Mouse (Mus musculus) kidney, embryonic 14.5 days (tissue): ENCODE data around the gene Astn2. TPM values are rescaled to one million over a fixed set of nuclear protein-coding genes. Genes with fewer than 3 reads are reported as not detected.

Source experiments
- ATAC-seq: fragments of 200-750 bp; cut with Nextera tagmentation; 2 replicates; pipeline ENCODE4 v1.8.0; 2017; ENCODE audit warnings: moderate number of reproducible peaks, mild to moderate bottlenecking, moderate TSS enrichment, moderate library complexity; ENCODE audit not compliant: low FRiP score, low TSS enrichment
- H3K27ac ChIP-seq: fragments of 300-500 bp; sonication (generic); 2 replicates; pipeline ENCODE4 v1.5.1; 2014; ENCODE audit warnings: low read depth, mild to moderate bottlenecking, low read length, moderate library complexity, mixed read lengths
- H3K27me3 ChIP-seq: fragments of 300-500 bp; sonication (generic); 2 replicates; pipeline ENCODE4 v1.6.1; 2014; ENCODE audit warnings: mild to moderate bottlenecking, low read length; ENCODE audit not compliant: control insufficient read depth, insufficient read depth
- H3K36me3 ChIP-seq: fragments of 300-500 bp; sonication (generic); 2 replicates; pipeline ENCODE4 v1.6.1; 2014; ENCODE audit warnings: low read length, mixed read lengths; ENCODE audit not compliant: control insufficient read depth, insufficient read depth
- H3K4me1 ChIP-seq: fragments of 300-500 bp; sonication (generic); 2 replicates; pipeline ENCODE4 v1.6.1; 2014; ENCODE audit warnings: low read length, mixed read lengths; ENCODE audit not compliant: control insufficient read depth, insufficient read depth
- H3K4me2 ChIP-seq: fragments of 300-500 bp; sonication (generic); replicated peaks from 2 replicates; pipeline ENCODE4 v1.6.1; 2014; ENCODE audit warnings: low read depth, mild to moderate bottlenecking, low read length
- H3K4me3 ChIP-seq: fragments of 300-500 bp; sonication (generic); 2 replicates; pipeline ENCODE4 v1.5.1; 2014; ENCODE audit warnings: mild to moderate bottlenecking, low read length
- H3K9ac ChIP-seq: fragments of 300-500 bp; sonication (generic); 2 replicates; pipeline ENCODE4 v1.6.1; 2014; ENCODE audit warnings: low read depth, mild to moderate bottlenecking, low read length, moderate library complexity
- H3K9me3 ChIP-seq: fragments of 300-500 bp; sonication (generic); 2 replicates; pipeline ENCODE4 v1.6.1; 2016; ENCODE audit warnings: low read length; ENCODE audit not compliant: control insufficient read depth
- WGBS: fragments of 180-500 bp; shearing (Covaris S2); extraction: QIAGEN DNeasy Blood & Tissue Kit; methylation state at CpG from one replicate; pipeline ENCODE4 v1.1.7; 2014; 5-methylcytosine and 5-hydroxymethylcytosine counted together
- polyA plus RNA-seq: library from polyadenylated mRNA; unstranded; fragments of >200 nt; fragmentation: Nextera tagmentation; extraction: Ambion mirVana; gene quantifications from 2 replicates; pipeline ENCODE4 v1.2.1, GENCODE M21; 2014

Astn2 gene
- polyA plus RNA-seq, 1 experiment from 2014 or later = 0.60 TPM

GRCm38 (mm10) chr4:65565493-65565892 is 838.9 kb downstream of the Astn2 start:
- no peak overlapping the region for H3K9ac ChIP-seq
- no peaks in the 10 kb centered on the region for H3K36me3 ChIP-seq
- H3K27ac ChIP-seq = no peak overlapping the region
- H3K9me3 ChIP-seq = no peaks in the 10 kb centered on the region
- no peak overlapping the region for H3K4me2 ChIP-seq
- H3K27me3 ChIP-seq = no peaks in the 10 kb centered on the region
- ATAC-seq = no peak
- no peak overlapping the region for H3K4me3 ChIP-seq
- 76% methylated on average over 4 of the region's 4 CpGs for WGBS
- no peaks in the 10 kb centered on the region for H3K4me1 ChIP-seq

- ATAC-seq = no peak
- no peaks in the 10 kb centered on the region for H3K36me3 ChIP-seq
- H3K9ac ChIP-seq = no peak overlapping the region
- H3K4me2 ChIP-seq = no peak overlapping the region
- no peaks in the 10 kb centered on the region for H3K4me1 ChIP-seq
- no peaks in the 10 kb centered on the region for H3K9me3 ChIP-seq
- no peak overlapping the region for H3K4me3 ChIP-seq
- 74% methylated on average over 6 of the region's 6 CpGs for WGBS
- H3K27ac ChIP-seq = no peak overlapping the region
- no peaks in the 10 kb centered on the region for H3K27me3 ChIP-seq
Measured at GRCm38 (mm10) chr4:65548561-65548960, 855.9 kb downstream of the Astn2 start.

DNA sequence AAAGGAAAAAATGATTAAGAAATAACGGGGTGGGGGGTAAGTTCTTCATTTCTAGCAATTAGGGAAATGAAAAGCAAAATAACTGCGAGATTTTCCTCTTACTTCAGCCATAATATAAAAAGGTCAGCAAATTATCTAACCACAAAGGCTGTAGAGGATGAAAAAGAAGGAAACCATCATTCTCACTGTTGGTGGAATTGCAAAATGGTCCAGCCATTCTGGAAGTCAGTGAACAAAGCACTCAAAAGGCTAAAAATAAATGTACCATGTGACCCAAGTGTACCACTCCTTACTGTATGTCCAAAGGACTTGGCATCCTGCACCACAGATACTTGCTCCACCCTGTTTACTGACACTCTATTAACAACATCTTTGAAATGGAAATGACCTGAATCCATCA is 858.8 kb downstream of the Astn2 start:
- no peak overlapping the region for H3K4me3 ChIP-seq
- H3K36me3 ChIP-seq = no peaks in the 10 kb centered on the region
- no peak overlapping the region for H3K27ac ChIP-seq
- H3K4me2 ChIP-seq = no peak overlapping the region
- WGBS = 83% methylated on average over 2 of the region's 2 CpGs
- no peaks in the 10 kb centered on the region for H3K4me1 ChIP-seq
- H3K27me3 ChIP-seq = no peaks in the 10 kb centered on the region
- no peak overlapping the region for H3K9ac ChIP-seq
- H3K9me3 ChIP-seq = no peaks in the 10 kb centered on the region
- no peak for ATAC-seq

GRCm38 (mm10) chr4:65532071-65532736 is 872.2 kb downstream of the Astn2 start:
- no peaks in the 10 kb centered on the region for H3K27me3 ChIP-seq
- no peak for ATAC-seq
- H3K4me2 ChIP-seq = no peak overlapping the region
- no peaks in the 10 kb centered on the region for H3K36me3 ChIP-seq
- 85% methylated on average over 2 of the region's 2 CpGs for WGBS
- no peaks in the 10 kb centered on the region for H3K4me1 ChIP-seq
- no peaks in the 10 kb centered on the region for H3K9me3 ChIP-seq
- H3K4me3 ChIP-seq = no peak overlapping the region
- H3K9ac ChIP-seq = no peak overlapping the region
- H3K27ac ChIP-seq = no peak overlapping the region

GRCm38 (mm10) chr4:65531621-65532020 is 872.8 kb downstream of the Astn2 start:
- Histone ChIP-seq H3K27me3 (no peaks in the 10 kb centered on the region), H3K36me3 (no peaks in the 10 kb centered on the region), H3K9ac (no peak overlapping the region), H3K27ac (no peak overlapping the region), H3K4me2 (no peak overlapping the region), H3K9me3 (no peaks in the 10 kb centered on the region), H3K4me3 (no peak overlapping the region), H3K4me1 (no peaks in the 10 kb centered on the region)
- 82% methylated on average over 6 of the region's 6 CpGs for WGBS
- ATAC-seq = no peak

- Histone ChIP-seq H3K4me3 (no peak overlapping the region), H3K9ac (no peak overlapping the region), H3K27me3 (no peaks in the 10 kb centered on the region), H3K36me3 (no peaks in the 10 kb centered on the region), H3K27ac (no peak overlapping the region), H3K9me3 (no peaks in the 10 kb centered on the region), H3K4me1 (no peaks in the 10 kb centered on the region), H3K4me2 (no peak overlapping the region)
- no peak for ATAC-seq
- 82% methylated on average over 2 of the region's 2 CpGs for WGBS
Measured at GRCm38 (mm10) chr4:65530901-65531300, 873.5 kb downstream of the Astn2 start.

- H3K36me3 ChIP-seq = no peaks in the 10 kb centered on the region
- no peaks in the 10 kb centered on the region for H3K4me1 ChIP-seq
- no peak overlapping the region for H3K27ac ChIP-seq
- no peak overlapping the region for H3K9ac ChIP-seq
- H3K4me2 ChIP-seq = no peak overlapping the region
- H3K9me3 ChIP-seq = no peaks in the 10 kb centered on the region
- no peak overlapping the region for H3K4me3 ChIP-seq
- H3K27me3 ChIP-seq = no peaks in the 10 kb centered on the region
- WGBS = 62% methylated on average over 2 of the region's 2 CpGs
- ATAC-seq = no peak
Measured at GRCm38 (mm10) chr4:65508101-65508500, 896.3 kb downstream of the Astn2 start.

- no peaks in the 10 kb centered on the region for H3K27me3 ChIP-seq
- H3K4me3 ChIP-seq = no peak overlapping the region
- no peak overlapping the region for H3K27ac ChIP-seq
- no peaks in the 10 kb centered on the region for H3K9me3 ChIP-seq
- no peaks in the 10 kb centered on the region for H3K36me3 ChIP-seq
- no peak overlapping the region for H3K4me2 ChIP-seq
- H3K4me1 ChIP-seq = no peaks in the 10 kb centered on the region
- no peak for ATAC-seq
- H3K9ac ChIP-seq = no peak overlapping the region
Measured at GRCm38 (mm10) chr4:65506870-65507269, 897.5 kb downstream of the Astn2 start.

DNA sequence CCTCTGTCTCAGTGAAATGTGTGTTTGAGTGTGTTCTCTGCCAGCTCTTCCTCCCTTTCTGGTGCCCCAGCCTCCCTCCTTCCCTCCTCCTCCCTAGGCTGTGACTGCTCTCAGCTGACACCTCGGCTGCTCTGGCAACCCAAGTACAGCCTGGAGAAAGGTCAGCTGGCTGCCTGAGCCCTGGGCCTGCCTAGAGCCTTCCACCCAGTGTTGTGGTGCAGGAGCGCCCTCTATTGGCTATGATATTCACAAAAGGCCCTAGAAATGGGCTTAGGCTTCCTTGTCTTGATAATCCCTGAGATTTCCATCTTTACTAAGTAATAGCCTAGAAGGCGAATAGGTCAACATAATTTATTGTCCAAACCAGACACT is 908.0 kb downstream of the Astn2 start:
- Histone ChIP-seq H3K4me1 (0 out of 2 replicates have a peak, but pooled peaks cover 5% of the 10 kb centered on the region), H3K27ac (no peak overlapping the region), H3K27me3 (no peaks in the 10 kb centered on the region), H3K36me3 (no peaks in the 10 kb centered on the region), H3K4me3 (no peak overlapping the region), H3K9me3 (no peaks in the 10 kb centered on the region), H3K4me2 (no peak overlapping the region), H3K9ac (no peak overlapping the region; the same call in 1 of the 2 replicates)
- ATAC-seq = peak; percentile 100
- WGBS = 4% methylated on average over 3 of the region's 3 CpGs
